9 mouse cellular contexts compared by ENCODE assay signal in the genomic region with DNA sequence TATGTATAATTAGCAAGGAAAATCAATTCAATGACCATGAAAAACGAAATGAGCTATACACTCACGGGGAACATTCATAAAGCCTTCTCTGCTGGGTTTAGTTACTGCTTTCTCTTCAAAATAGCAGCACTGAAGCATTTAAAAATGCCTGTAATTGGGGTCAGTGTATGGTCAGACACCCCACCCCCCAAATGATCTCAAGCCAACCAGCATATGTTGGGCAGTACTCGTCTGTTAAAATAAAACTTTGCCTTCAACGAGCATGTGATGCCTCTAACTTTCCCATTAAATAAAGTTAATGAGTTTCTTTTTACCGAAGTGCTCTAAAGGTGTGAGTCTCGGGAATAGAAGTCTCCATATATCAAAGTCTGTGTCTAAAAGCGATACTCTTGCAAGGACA. TPM values are rescaled to one million over a fixed set of nuclear protein-coding genes. Genes with fewer than 3 reads are reported as not detected.
A peak's percentile ranks its signal among the peaks of the same experiment; 100 is the strongest.
DNase-seq lines count a peak whose midpoint lies in the region; ATAC-seq lines count a peak whose summit lies in the region.
"Had no signal": no experiment of that assay in that cellular context is flagged by ENCODE, and none has a peak within 500 bp of the region (broad histone marks: within the 10 kb centered on the region; RNA-seq: fewer than 3 reads in every experiment).

A gene (minus strand): TSS at position 138 of the 400 bp plus-strand sequence.

- WGBS in hindbrain, embryonic 12.5 days, result 42% methylated on average over 7 of the region's 7 CpGs
- 56% methylated on average over 7 of the region's 7 CpGs for WGBS in midbrain, embryonic 15.5 days

- peaks cover 18% of the 10 kb centered on the region for H3K4me1 ChIP-seq in hindbrain, embryonic 12.5 days
- peaks cover 16% of the 10 kb centered on the region for H3K4me1 ChIP-seq in midbrain, embryonic 15.5 days

- no peak within 1 kb of the TSS for H3K4me2 ChIP-seq in hindbrain, embryonic 12.5 days (replicated peaks)
- no peak within 1 kb of the TSS for H3K4me2 ChIP-seq in midbrain, embryonic 15.5 days

- peak; percentile 48; the same call in 1 of the 2 replicates for ATAC-seq in hindbrain, embryonic 12.5 days (ENCODE audit: low FRiP score)
- ATAC-seq in midbrain, embryonic 15.5 days (replicated peaks), result no peak

- no peak for DNase-seq in layer of hippocampus, adult 18-20 months (ENCODE audit: low spot score in 2 of 2)
- no peak for DNase-seq in layer of hippocampus, adult 11-12 months (ENCODE audit: low spot score)
- peak; percentile 69 to 88 for DNase-seq in kidney, postnatal 36 days
- no peak for DNase-seq in adrenal gland, adult 8-10 months
- DNase-seq in ovary, postnatal 10 days (ENCODE audit: low spot score), result no peak
- no peak for DNase-seq in spleen, adult 12 weeks (ENCODE audit: low spot score)

- no peaks in the 10 kb centered on the region for H3K36me3 ChIP-seq in hindbrain, embryonic 12.5 days
- H3K36me3 ChIP-seq in midbrain, embryonic 15.5 days (replicated peaks), result no peaks in the 10 kb centered on the region

- no peak within 1 kb of the TSS for H3K4me3 ChIP-seq in hindbrain, embryonic 12.5 days
- no peak within 1 kb of the TSS for H3K4me3 ChIP-seq in midbrain, embryonic 15.5 days

- no peak within 1 kb of the TSS for H3K27ac ChIP-seq in hindbrain, embryonic 12.5 days
- no peak within 1 kb of the TSS for H3K27ac ChIP-seq in midbrain, embryonic 15.5 days

- no peak within 1 kb of the TSS for H3K9ac ChIP-seq in hindbrain, embryonic 12.5 days
- H3K9ac ChIP-seq in midbrain, embryonic 15.5 days, result no peak within 1 kb of the TSS

- 0 out of 2 replicates have a peak, but pooled peaks cover 5% of the 10 kb centered on the region for H3K9me3 ChIP-seq in hindbrain, embryonic 12.5 days (replicated peaks)
- no peaks in the 10 kb centered on the region for H3K9me3 ChIP-seq in midbrain, embryonic 15.5 days

- H3K27me3 ChIP-seq in hindbrain, embryonic 12.5 days, result no peaks in the 10 kb centered on the region
- no peaks in the 10 kb centered on the region for H3K27me3 ChIP-seq in midbrain, embryonic 15.5 days (replicated peaks)

RNA-seq across cellular contexts. Expression of the gene that starts here (rescaled TPM):
- total RNA-seq in layer of hippocampus, adult 18-20 months (2021), result 100 to 1,000 TPM; 177 to 195 TPM
- polyA plus RNA-seq in hindbrain, embryonic 12.5 days (2016; fragmentation: Nextera tagmentation; extraction: Ambion mirVana), result 131 and 135 TPM in 2 replicates
- 282 and 284 TPM in 2 replicates for polyA plus RNA-seq in midbrain, embryonic 15.5 days (2015; fragmentation: Nextera tagmentation; extraction: Ambion mirVana)
- total RNA-seq in adrenal gland, adult 8-10 months (2022), result 1 to 10 TPM; 3.8 to 6.8 (median 5.8) TPM
- total RNA-seq: liver, adult 2 months had no signal
- polyA plus RNA-seq: liver, adult 2 months had no signal

Comparison
In these comparisons a context has a peak if more than half of its experiments do, and no peak if none do; other contexts are left out.
1. RNA of the gene that starts here (total RNA-seq): 177 to 195 TPM in layer of hippocampus, adult 18-20 months; 3.8 to 6.8 TPM in adrenal gland, adult 8-10 months; every median in the first group is over 10 times any median in the second.
2. DNase-seq: peak in kidney, postnatal 36 days (2 of 2); none in layer of hippocampus, adult 18-20 months (0 of 2), layer of hippocampus, adult 11-12 months (single experiment), adrenal gland, adult 8-10 months (single experiment), ovary, postnatal 10 days (single experiment) and spleen, adult 12 weeks (single experiment).